Mouse (Mus musculus) brown adipose tissue, adult 24 weeks (tissue): Measurements from ENCODE around the gene Olfr748. TPM values are rescaled to one million over a fixed set of nuclear protein-coding genes. Genes with fewer than 3 reads are reported as not detected.
"Not testable (repeated sequence)": the region's sequence is repeated elsewhere in the genome, so short reads cannot be mapped to it uniquely, and the experiment has no call there.

Experiments
- H3K27ac ChIP-seq: fragments of 200-500 bp; replicated peaks from 2 replicates; pipeline ENCODE4 v1.5.1; 2012; ENCODE audit warnings: low read depth, mild to moderate bottlenecking, low read length
- H3K4me1 ChIP-seq: fragments of 200-500 bp; 2 replicates; pipeline ENCODE4 v1.6.1; 2012; ENCODE audit warnings: low read length, mixed read lengths; ENCODE audit not compliant: control insufficient read depth, insufficient read depth, insufficient read length
- H3K4me3 ChIP-seq: fragments of 200-500 bp; 2 replicates; pipeline ENCODE4 v1.5.1; 2012; ENCODE audit warnings: low read depth, mild to moderate bottlenecking, low read length, moderate library complexity; ENCODE audit not compliant: insufficient read depth
- polyA plus RNA-seq: library from polyadenylated mRNA; stranded (reverse); fragments of >200 nt; gene quantifications from 2 replicates; pipeline ENCODE4 v1.2.4, GENCODE M21; 2012; ENCODE audit not compliant: missing spikeins, insufficient read depth, insufficient read length

The Olfr748 gene
- polyA plus RNA-seq = not detected in 2 replicates

GRCm38 (mm10) chr14:50707073-50707472, at the start of gene Olfr748:
Gene Olfr748, plus strand, starts transcription at chr14:50707373.
- H3K4me3 ChIP-seq = no peak within 1 kb of the TSS
- no peaks in the 10 kb centered on the region for H3K4me1 ChIP-seq
- no peak within 1 kb of the TSS for H3K27ac ChIP-seq

GRCm38 (mm10) chr14:50693106-50693505, 14.1 kb upstream of the Olfr748 start, which contains the start of gene Olfr747:
Gene Olfr747, minus strand, starts transcription at chr14:50693206.
- no peak within 1 kb of the TSS for H3K27ac ChIP-seq
- no peak within 1 kb of the TSS for H3K4me3 ChIP-seq
- no peaks in the 10 kb centered on the region for H3K4me1 ChIP-seq

- H3K27ac ChIP-seq, H3K4me1 ChIP-seq, H3K4me3 ChIP-seq: not testable (repeated sequence)
These were observed 12.7 kb downstream of the Olfr748 start for GRCm38 (mm10) chr14:50719875-50720274.

- H3K27ac ChIP-seq, H3K4me1 ChIP-seq, H3K4me3 ChIP-seq: not testable (repeated sequence)
These were observed 15.2 kb downstream of the Olfr748 start for GRCm38 (mm10) chr14:50722371-50722770.

- H3K4me3 ChIP-seq = no peak overlapping the region
- no peaks in the 10 kb centered on the region for H3K4me1 ChIP-seq
- no peak overlapping the region for H3K27ac ChIP-seq
These were observed 33.2 kb downstream of the Olfr748 start for GRCm38 (mm10) chr14:50740334-50740733.

GRCm38 (mm10) chr14:50741584-50741983, 34.4 kb downstream of the Olfr748 start:
- H3K27ac ChIP-seq = no peak overlapping the region
- H3K4me1 ChIP-seq = no peaks in the 10 kb centered on the region
- no peak overlapping the region for H3K4me3 ChIP-seq

GRCm38 (mm10) chr14:50744994-50745393, 37.8 kb downstream of the Olfr748 start, which contains the start of gene Olfr749:
Gene Olfr749, minus strand, starts transcription at chr14:50745094.
- H3K27ac ChIP-seq = no peak within 1 kb of the TSS
- H3K4me1 ChIP-seq = no peaks in the 10 kb centered on the region
- no peak within 1 kb of the TSS for H3K4me3 ChIP-seq

GRCm38 (mm10) chr14:50758416-50759085, 51.4 kb downstream of the Olfr748 start:
- Histone ChIP-seq H3K4me3 (no peak overlapping the region), H3K4me1 (no peaks in the 10 kb centered on the region), H3K27ac (no peak overlapping the region)

Other genes starting within 250 kb of the Olfr748 start
- not detected in 2 replicates for gene Olfr741, start 234.6 kb upstream of the Olfr748 start, polyA plus RNA-seq
- gene Olfr742, start 203.8 kb upstream of the Olfr748 start, polyA plus RNA-seq = not detected in 2 replicates
- not detected in 2 replicates for gene Olfr743, start 185.5 kb upstream of the Olfr748 start, polyA plus RNA-seq
- gene Olfr744, start 92.5 kb upstream of the Olfr748 start, polyA plus RNA-seq = not detected in 2 replicates
- gene Olfr745, start 68.0 kb upstream of the Olfr748 start, polyA plus RNA-seq = not detected in 2 replicates
- gene Olfr746, start 60.3 kb upstream of the Olfr748 start, polyA plus RNA-seq = not detected in 2 replicates
- gene Olfr747, start 14.2 kb upstream of the Olfr748 start, polyA plus RNA-seq = not detected in 2 replicates
- gene Olfr749, start 37.7 kb downstream of the Olfr748 start, polyA plus RNA-seq = not detected in 2 replicates
- 11.1 and 15.2 TPM in 2 replicates for gene Ttc5, start 78.1 kb downstream of the Olfr748 start, polyA plus RNA-seq
- gene Ccnb1ip1, start 100.4 kb downstream of the Olfr748 start, polyA plus RNA-seq = not detected in 2 replicates
- gene Parp2, start 100.5 kb downstream of the Olfr748 start, polyA plus RNA-seq = 12.6 and 13.2 TPM in 2 replicates
- gene Tep1, start 163.2 kb downstream of the Olfr748 start, polyA plus RNA-seq = 29.1 and 29.6 TPM in 2 replicates
- 0.32 and 1.4 TPM in 2 replicates for gene Klhl33, start 190.1 kb downstream of the Olfr748 start, polyA plus RNA-seq
- 59.2 and 66.9 TPM in 2 replicates for gene Osgep, start 217.5 kb downstream of the Olfr748 start, polyA plus RNA-seq
- gene Apex1, start 217.6 kb downstream of the Olfr748 start, polyA plus RNA-seq = 31.0 and 35.3 TPM in 2 replicates
- 44.2 and 46.1 TPM in 2 replicates for gene Pip4p1, start 223.5 kb downstream of the Olfr748 start, polyA plus RNA-seq
- gene Pnp, start 223.7 kb downstream of the Olfr748 start, polyA plus RNA-seq = 84.3 and 92.4 TPM in 2 replicates
- 11.9 and 19.3 TPM in 2 replicates for gene Gm49342, start 237.1 kb downstream of the Olfr748 start, polyA plus RNA-seq
- 3.5 and 5.1 TPM in 2 replicates for gene Pnp2, start 248.6 kb downstream of the Olfr748 start, polyA plus RNA-seq